In the genomic region with DNA sequence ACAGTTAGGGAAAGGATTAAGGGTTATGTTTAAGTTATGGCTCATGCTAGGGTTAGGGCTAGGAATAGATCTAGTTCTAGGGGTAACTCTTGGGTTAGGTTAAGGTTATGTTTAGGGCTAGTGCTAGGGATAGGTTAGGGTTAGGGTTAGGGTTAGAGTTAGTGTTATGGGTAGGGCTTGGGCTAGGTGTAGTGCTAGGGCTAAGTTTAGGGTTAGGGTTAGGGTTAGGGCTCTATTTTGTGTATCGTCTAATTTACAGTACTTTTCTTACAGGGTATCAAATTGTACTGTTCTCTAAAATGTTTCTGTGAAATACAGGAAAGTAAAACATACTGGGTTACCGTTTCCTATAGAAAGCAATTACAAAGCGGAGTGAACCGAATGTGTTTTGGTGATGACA, we compare ENCODE assay signal across 34 mouse cellular contexts.
"Had no signal": no experiment of that assay in that cellular context is flagged by ENCODE, and none has a peak within 500 bp of the region (broad histone marks: within the 10 kb centered on the region; RNA-seq: fewer than 3 reads in every experiment).

No protein-coding gene starts in this region.

- H3K9me3 ChIP-seq: heart, embryonic 10.5 days; heart, embryonic 12.5 days; heart, embryonic 13.5 days; heart, embryonic 15.5 days; hindbrain, embryonic 10.5 days; hindbrain, embryonic 12.5 days; hindbrain, embryonic 13.5 days; hindbrain, embryonic 15.5 days; kidney, embryonic 15.5 days had no signal

- ATAC-seq: hindbrain, embryonic 16.5 days; hindbrain, postnatal 0 days; inflammation-experienced regulatory T-cells, adult 6 months; intestine, embryonic 16.5 days; intestine, postnatal 0 days had no signal

- H3K27ac ChIP-seq: heart, adult 2 months; heart, embryonic 10.5 days; heart, embryonic 13.5 days; heart, embryonic 15.5 days; hindbrain, embryonic 10.5 days; hindbrain, embryonic 12.5 days; hindbrain, embryonic 13.5 days; hindbrain, embryonic 14.5 days; hindbrain, embryonic 15.5 days; hindbrain, postnatal 0 days; kidney, embryonic 15.5 days; layer of hippocampus, adult 2 months had no signal

- DNase-seq: heart, adult 18-20 months; heart, adult 2 months; heart, postnatal 10 days; heart, postnatal 14 days; heart, postnatal 36 days; heart, postnatal 4 days; kidney, adult 11 months; kidney, adult 2 months; kidney, adult 8-10 months; kidney, adult 9 months; kidney, postnatal 10 days; kidney, postnatal 14 days; kidney, postnatal 25 days; kidney, postnatal 36 days; kidney, postnatal 4 days; layer of hippocampus, adult 9-11 months; layer of hippocampus, postnatal 36 days had no signal

- H3K4me3 ChIP-seq: heart, adult 2 months; heart, embryonic 10.5 days; heart, embryonic 12.5 days; heart, embryonic 13.5 days; heart, embryonic 15.5 days; hindbrain, embryonic 10.5 days; hindbrain, embryonic 12.5 days; hindbrain, embryonic 13.5 days; hindbrain, embryonic 15.5 days; kidney, embryonic 15.5 days; layer of hippocampus, adult 2 months had no signal

- H3K27me3 ChIP-seq: heart, embryonic 12.5 days; heart, embryonic 13.5 days; heart, embryonic 15.5 days; hindbrain, embryonic 12.5 days; hindbrain, embryonic 13.5 days; hindbrain, embryonic 15.5 days; kidney, embryonic 15.5 days had no signal

- H3K9ac ChIP-seq: heart, embryonic 12.5 days; heart, embryonic 13.5 days; heart, embryonic 15.5 days; hindbrain, embryonic 12.5 days; hindbrain, embryonic 13.5 days; hindbrain, embryonic 14.5 days; hindbrain, embryonic 15.5 days; kidney, embryonic 15.5 days had no signal

- H3K4me2 ChIP-seq: heart, embryonic 11.5 days; heart, embryonic 12.5 days; heart, embryonic 13.5 days; heart, embryonic 15.5 days; hindbrain, embryonic 12.5 days; hindbrain, embryonic 13.5 days; hindbrain, embryonic 14.5 days; hindbrain, embryonic 15.5 days; kidney, embryonic 15.5 days had no signal

- H3K36me3 ChIP-seq: heart, embryonic 10.5 days; heart, embryonic 12.5 days; heart, embryonic 13.5 days; heart, embryonic 15.5 days; hindbrain, embryonic 10.5 days; hindbrain, embryonic 12.5 days; hindbrain, embryonic 13.5 days; hindbrain, embryonic 15.5 days; kidney, embryonic 15.5 days had no signal

- H3K4me1 ChIP-seq: heart, embryonic 10.5 days; heart, embryonic 12.5 days; heart, embryonic 13.5 days; heart, embryonic 15.5 days; hindbrain, embryonic 10.5 days; hindbrain, embryonic 12.5 days; hindbrain, embryonic 13.5 days; hindbrain, embryonic 15.5 days; kidney, embryonic 15.5 days had no signal
